Mouse (Mus musculus): ENCODE data around the gene Rfesd. TPM values are rescaled to one million over a fixed set of nuclear protein-coding genes. Genes with fewer than 3 reads are reported as not detected.

Gene Rfesd
- polyA plus RNA-seq, 1 experiment from 2014 or later: 17.8 TPM

- H3K4me2 ChIP-seq (ENCODE audit: low read depth, low read length): peak overlapping the region; percentile 95
- ATAC-seq (ENCODE audit: low read depth): peak; percentile 92
- no peak overlapping the region for H3K27ac ChIP-seq (ENCODE audit: low read length)
- peaks cover 16% of the 10 kb centered on the region for H3K4me1 ChIP-seq (replicated peaks; ENCODE audit: control insufficient read depth, insufficient read depth, low read length)
- H3K36me3 ChIP-seq (ENCODE audit: control insufficient read depth, insufficient read depth, low read length): no peaks in the 10 kb centered on the region
- peaks cover 33% of the 10 kb centered on the region for H3K27me3 ChIP-seq (ENCODE audit: control insufficient read depth, insufficient read depth, low read depth, low read length)
- peak overlapping the region; percentile 57 for H3K4me3 ChIP-seq (ENCODE audit: low read length)
- no peaks in the 10 kb centered on the region for H3K9me3 ChIP-seq (ENCODE audit: control insufficient read depth, low read length)
- peak overlapping the region; percentile 53 for H3K9ac ChIP-seq (ENCODE audit: low read length)
- WGBS: under 1% methylated on average over 34 of the region's 34 CpGs
These were observed 37.8 kb upstream of the Rfesd start for GRCm38 (mm10) chr13:76056261-76056724.

- no peaks in the 10 kb centered on the region for H3K36me3 ChIP-seq (ENCODE audit: control insufficient read depth, insufficient read depth, low read length)
- WGBS: under 1% methylated on average over 59 of the region's 59 CpGs
- peak overlapping the region; percentile 57 for H3K4me3 ChIP-seq (ENCODE audit: low read length)
- no peaks in the 10 kb centered on the region for H3K9me3 ChIP-seq (ENCODE audit: control insufficient read depth, low read length)
- peaks cover 33% of the 10 kb centered on the region for H3K27me3 ChIP-seq (ENCODE audit: control insufficient read depth, insufficient read depth, low read depth, low read length)
- peak overlapping the region; percentile 95 for H3K4me2 ChIP-seq (ENCODE audit: low read depth, low read length)
- H3K4me1 ChIP-seq (replicated peaks; ENCODE audit: control insufficient read depth, insufficient read depth, low read length): peaks cover 16% of the 10 kb centered on the region
- no peak overlapping the region for H3K27ac ChIP-seq (ENCODE audit: low read length)
- ATAC-seq (ENCODE audit: low read depth): peak; percentile 72
- peak overlapping the region; percentile 53 for H3K9ac ChIP-seq (ENCODE audit: low read length)
These were observed 37.1 kb upstream of the Rfesd start for GRCm38 (mm10) chr13:76055391-76056232.

GRCm38 (mm10) chr13:76044971-76045370 lies 26.5 kb upstream of the Rfesd start:
- Histone ChIP-seq H3K4me3 (ENCODE audit: low read length) (no peak overlapping the region), H3K36me3 (ENCODE audit: control insufficient read depth, insufficient read depth, low read length) (no peaks in the 10 kb centered on the region), H3K27ac (ENCODE audit: low read length) (no peak overlapping the region), H3K4me1 (replicated peaks; ENCODE audit: control insufficient read depth, insufficient read depth, low read length) (no peaks in the 10 kb centered on the region), H3K9ac (ENCODE audit: low read length) (no peak overlapping the region), H3K4me2 (ENCODE audit: low read depth, low read length) (no peak overlapping the region), H3K9me3 (ENCODE audit: control insufficient read depth, low read length) (no peaks in the 10 kb centered on the region), H3K27me3 (ENCODE audit: control insufficient read depth, insufficient read depth, low read depth, low read length) (no peaks in the 10 kb centered on the region)
- no peak for ATAC-seq (ENCODE audit: low read depth)

GRCm38 (mm10) chr13:76042455-76042854 lies 23.9 kb upstream of the Rfesd start:
- Histone ChIP-seq H3K4me1 (replicated peaks; ENCODE audit: control insufficient read depth, insufficient read depth, low read length) (no peaks in the 10 kb centered on the region), H3K9ac (ENCODE audit: low read length) (no peak overlapping the region), H3K4me3 (ENCODE audit: low read length) (no peak overlapping the region), H3K36me3 (ENCODE audit: control insufficient read depth, insufficient read depth, low read length) (no peaks in the 10 kb centered on the region), H3K27ac (ENCODE audit: low read length) (no peak overlapping the region), H3K4me2 (ENCODE audit: low read depth, low read length) (no peak overlapping the region), H3K27me3 (ENCODE audit: control insufficient read depth, insufficient read depth, low read depth, low read length) (no peaks in the 10 kb centered on the region), H3K9me3 (ENCODE audit: control insufficient read depth, low read length) (no peaks in the 10 kb centered on the region)
- WGBS: 49% methylated on average over 1 of the region's 1 CpGs
- ATAC-seq (ENCODE audit: low read depth): no peak

GRCm38 (mm10) chr13:76024588-76024987 lies 6.1 kb upstream of the Rfesd start:
- Histone ChIP-seq H3K9ac (ENCODE audit: low read length) (no peak overlapping the region), H3K4me1 (replicated peaks; ENCODE audit: control insufficient read depth, insufficient read depth, low read length) (no peaks in the 10 kb centered on the region), H3K27me3 (ENCODE audit: control insufficient read depth, insufficient read depth, low read depth, low read length) (no peaks in the 10 kb centered on the region), H3K27ac (ENCODE audit: low read length) (no peak overlapping the region), H3K36me3 (ENCODE audit: control insufficient read depth, insufficient read depth, low read length) (no peaks in the 10 kb centered on the region), H3K4me3 (ENCODE audit: low read length) (no peak overlapping the region), H3K4me2 (ENCODE audit: low read depth, low read length) (no peak overlapping the region), H3K9me3 (ENCODE audit: control insufficient read depth, low read length) (no peaks in the 10 kb centered on the region)
- 58% methylated on average over 3 of the region's 3 CpGs for WGBS
- ATAC-seq (ENCODE audit: low read depth): no peak

GRCm38 (mm10) chr13:76021782-76022181 lies 3.3 kb upstream of the Rfesd start:
- Histone ChIP-seq H3K36me3 (ENCODE audit: control insufficient read depth, insufficient read depth, low read length) (no peaks in the 10 kb centered on the region), H3K27me3 (ENCODE audit: control insufficient read depth, insufficient read depth, low read depth, low read length) (no peaks in the 10 kb centered on the region), H3K4me3 (ENCODE audit: low read length) (no peak overlapping the region), H3K4me2 (ENCODE audit: low read depth, low read length) (no peak overlapping the region), H3K9ac (ENCODE audit: low read length) (no peak overlapping the region), H3K9me3 (ENCODE audit: control insufficient read depth, low read length) (no peaks in the 10 kb centered on the region), H3K27ac (ENCODE audit: low read length) (no peak overlapping the region), H3K4me1 (replicated peaks; ENCODE audit: control insufficient read depth, insufficient read depth, low read length) (no peaks in the 10 kb centered on the region)
- 82% methylated on average over 2 of the region's 2 CpGs for whole genome bisulfite sequencing
- ATAC-seq (ENCODE audit: low read depth): no peak

GRCm38 (mm10) chr13:76018844-76019400 lies 403 bp upstream of the Rfesd start:
- 42% methylated on average over 5 of the region's 5 CpGs for WGBS
- no peaks in the 10 kb centered on the region for H3K4me1 ChIP-seq (replicated peaks; ENCODE audit: control insufficient read depth, insufficient read depth, low read length)
- 0 out of 2 replicates have a peak overlapping the region, but pooled peaks have one; percentile 13 for H3K27ac ChIP-seq (ENCODE audit: low read length)
- H3K36me3 ChIP-seq (ENCODE audit: control insufficient read depth, insufficient read depth, low read length): no peaks in the 10 kb centered on the region
- no peaks in the 10 kb centered on the region for H3K9me3 ChIP-seq (ENCODE audit: control insufficient read depth, low read length)
- no peaks in the 10 kb centered on the region for H3K27me3 ChIP-seq (ENCODE audit: control insufficient read depth, insufficient read depth, low read depth, low read length)
- H3K4me2 ChIP-seq (ENCODE audit: low read depth, low read length): peak overlapping the region; percentile 65
- peak overlapping the region; percentile 74 for H3K4me3 ChIP-seq (ENCODE audit: low read length)
- ATAC-seq (ENCODE audit: low read depth): peak; percentile 30
- H3K9ac ChIP-seq (ENCODE audit: low read length): peak overlapping the region; percentile 41; the same call in 1 of the 2 replicates

- WGBS: 59% methylated on average over 4 of the region's 4 CpGs
- Histone ChIP-seq H3K36me3 (ENCODE audit: control insufficient read depth, insufficient read depth, low read length) (no peaks in the 10 kb centered on the region), H3K27me3 (ENCODE audit: control insufficient read depth, insufficient read depth, low read depth, low read length) (no peaks in the 10 kb centered on the region), H3K4me3 (ENCODE audit: low read length) (peak overlapping the region; percentile 74), H3K4me1 (replicated peaks; ENCODE audit: control insufficient read depth, insufficient read depth, low read length) (no peaks in the 10 kb centered on the region), H3K4me2 (ENCODE audit: low read depth, low read length) (peak overlapping the region; percentile 65), H3K9ac (ENCODE audit: low read length) (peak overlapping the region; percentile 94), H3K27ac (ENCODE audit: low read length) (peak overlapping the region; percentile 97; the same call in 1 of the 2 replicates), H3K9me3 (ENCODE audit: control insufficient read depth, low read length) (no peaks in the 10 kb centered on the region)
- ATAC-seq (ENCODE audit: low read depth): no peak
These were observed 1.1 kb downstream of the Rfesd start for GRCm38 (mm10) chr13:76017465-76017864.

- WGBS: 54% methylated on average over 2 of the region's 2 CpGs
- ATAC-seq (ENCODE audit: low read depth): no peak
- H3K4me3 ChIP-seq (ENCODE audit: low read length): no peak overlapping the region
- H3K9ac ChIP-seq (ENCODE audit: low read length): no peak overlapping the region
- no peaks in the 10 kb centered on the region for H3K9me3 ChIP-seq (ENCODE audit: control insufficient read depth, low read length)
- no peaks in the 10 kb centered on the region for H3K4me1 ChIP-seq (replicated peaks; ENCODE audit: control insufficient read depth, insufficient read depth, low read length)
- no peaks in the 10 kb centered on the region for H3K36me3 ChIP-seq (ENCODE audit: control insufficient read depth, insufficient read depth, low read length)
- no peaks in the 10 kb centered on the region for H3K27me3 ChIP-seq (ENCODE audit: control insufficient read depth, insufficient read depth, low read depth, low read length)
- no peak overlapping the region for H3K27ac ChIP-seq (ENCODE audit: low read length)
- H3K4me2 ChIP-seq (ENCODE audit: low read depth, low read length): no peak overlapping the region
These were observed 4.0 kb downstream of the Rfesd start for GRCm38 (mm10) chr13:76014511-76014910.
